Mouse (Mus musculus) adrenal gland, postnatal 36 days (tissue): ENCODE results near the gene Gm21822. TPM values are rescaled to one million over a fixed set of nuclear protein-coding genes. Genes with fewer than 3 reads are reported as not detected.
"Not testable (repeated sequence)": the region's sequence is repeated elsewhere in the genome, so short reads cannot be mapped to it uniquely, and the experiment has no call there.

ENCODE experiments used
- DNase-seq, 2 experiments: peaks; one replicate each; pipeline ENCODE4 v3.0.0; 2021; ENCODE audit warnings: mixed read lengths in 1 of 2
- long read RNA-seq, 2 experiments: library from polyadenylated mRNA; stranded (forward); transcript quantifications; one replicate each; pipeline ENCODE4 v2.0.0; 2021; ENCODE audit warnings: borderline sequencing depth in 2 of 2
- total RNA-seq, 2 experiments: library from RNA; stranded (reverse); gene quantifications; 2 replicates each; pipeline ENCODE4 v1.2.3; 2021

The Gm21822 gene
- not detected for total RNA-seq
- long read RNA-seq, experiment 1: 0 reads
- long read RNA-seq, experiment 2: 0 reads

DNA sequence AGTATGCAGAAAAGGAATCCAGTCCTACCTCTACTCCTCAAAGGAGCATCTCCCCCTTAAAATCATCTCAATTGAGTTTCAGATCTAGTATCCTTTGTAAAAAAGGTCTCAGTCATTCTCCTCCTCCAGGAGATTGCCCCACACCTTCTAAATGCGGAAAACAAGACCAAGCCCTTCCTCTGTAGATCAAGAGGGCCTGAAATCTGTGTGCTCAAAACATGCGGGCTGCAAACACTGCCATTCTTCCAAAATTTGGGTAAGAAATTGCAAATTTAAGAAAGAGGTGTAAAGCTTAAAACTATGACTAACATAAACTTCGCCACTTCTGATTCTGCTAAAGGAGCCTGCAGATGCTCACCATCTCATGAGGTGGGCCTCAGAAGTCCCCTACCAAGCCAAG lies at the start of gene Gm21822:
Gm21822 (plus strand) TSS at position 301 of the 400 bp plus-strand sequence.
- DNase-seq: not testable (repeated sequence)
